Mouse (Mus musculus): ENCODE data around the gene Micu2.

DNA sequence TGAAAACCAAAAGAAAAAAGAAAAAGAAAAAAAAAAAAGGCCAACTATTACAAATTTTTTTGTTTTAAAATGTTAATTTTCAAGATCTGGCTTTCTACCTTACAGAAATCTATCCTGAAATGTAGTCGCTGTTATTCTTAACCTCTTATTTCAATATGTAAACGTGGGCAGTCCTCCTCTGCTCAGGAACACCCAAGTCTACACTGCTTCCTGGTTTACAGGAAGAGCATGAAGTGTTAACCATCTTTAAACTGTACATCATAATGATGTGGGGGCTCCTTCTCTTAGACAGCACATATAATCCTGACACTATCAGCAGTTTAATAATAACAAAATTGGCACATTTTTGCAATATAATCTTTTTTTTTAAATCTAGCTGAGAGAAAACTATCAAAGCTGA lies 113.0 kb downstream of the Micu2 start:
- no peak for TF ChIP-seq POLR2A (IDR thresholded peaks at IDR 0.05; ENCODE audit: borderline replicate concordance, insufficient read depth, low read length)
- TF ChIP-seq CTCF (IDR thresholded peaks at IDR 0.05; ENCODE audit: borderline replicate concordance, insufficient read depth, low read depth, low read length), result no peak

Measured in cerebellum, adult 2 months (tissue).